Mouse (Mus musculus) megakaryocyte, embryonic 14.5 days (primary cell): ENCODE results near the gene Abca5.

Experiments
- FLI1 ChIP-seq: IDR thresholded peaks from 2 replicates; pipeline ENCODE4 v1.6.1; 2012; ENCODE audit warnings: low read length, inconsistent platforms, mixed read lengths
- GATA1 ChIP-seq: IDR thresholded peaks from 3 replicates; pipeline ENCODE4 v1.6.1; 2012; ENCODE audit warnings: mixed read lengths, low read length, inconsistent platforms, borderline replicate concordance

- no peak for TF ChIP-seq GATA1
- no peak for TF ChIP-seq FLI1
These were observed 27.5 kb upstream of the Abca5 start for GRCm38 (mm10) chr11:110365016-110365415.
